Mouse (Mus musculus) urinary bladder, postnatal 25 days (tissue): Measurements from ENCODE around the gene Arhgap20.

Experiments used
- DNase-seq: peaks from one replicate; pipeline ENCODE4 v3.0.0; 2022; ENCODE audit warnings: low spot score

Arhgap20 gene

GRCm38 (mm10) chr9:51764921-51765416, at the start of gene Arhgap20:
Gene Arhgap20 (plus strand): TSS chr9:51765337.
- DNase-seq, result peak; percentile 68

- no peak for DNase-seq
Observed at GRCm38 (mm10) chr9:51718793-51719192, 46.3 kb upstream of the Arhgap20 start.

- peak; percentile 69 for DNase-seq
Observed at GRCm38 (mm10) chr9:51727960-51728359, 37.2 kb upstream of the Arhgap20 start.

GRCm38 (mm10) chr9:51735180-51736034, 29.7 kb upstream of the Arhgap20 start:
- DNase-seq, result no peak

- DNase-seq, result no peak
Observed at GRCm38 (mm10) chr9:51736750-51737368, 28.3 kb upstream of the Arhgap20 start.

GRCm38 (mm10) chr9:51738349-51738748, 26.8 kb upstream of the Arhgap20 start:
- no peak for DNase-seq

GRCm38 (mm10) chr9:51739826-51740225, 25.3 kb upstream of the Arhgap20 start:
- no peak for DNase-seq

GRCm38 (mm10) chr9:51750144-51750543, 15.0 kb upstream of the Arhgap20 start:
- no peak for DNase-seq

- DNase-seq, result no peak
Observed at GRCm38 (mm10) chr9:51761003-51761402, 4.1 kb upstream of the Arhgap20 start.

- peak; percentile 23 for DNase-seq
Observed at GRCm38 (mm10) chr9:51764041-51764875, 879 bp upstream of the Arhgap20 start.

GRCm38 (mm10) chr9:51765417-51766174, 459 bp downstream of the Arhgap20 start:
- DNase-seq, result peak; percentile 10

- no peak for DNase-seq
Observed at GRCm38 (mm10) chr9:51766175-51767062, 1.3 kb downstream of the Arhgap20 start.

GRCm38 (mm10) chr9:51774201-51774600, 9.1 kb downstream of the Arhgap20 start:
- DNase-seq, result no peak

GRCm38 (mm10) chr9:51776459-51776858, 11.3 kb downstream of the Arhgap20 start:
- no peak for DNase-seq

GRCm38 (mm10) chr9:51777180-51777579, 12.0 kb downstream of the Arhgap20 start:
- DNase-seq, result no peak

- no peak for DNase-seq
Observed at GRCm38 (mm10) chr9:51779232-51779631, 14.1 kb downstream of the Arhgap20 start.

GRCm38 (mm10) chr9:51781092-51781491, 16.0 kb downstream of the Arhgap20 start:
- no peak for DNase-seq

- DNase-seq, result no peak
Observed at GRCm38 (mm10) chr9:51787380-51787779, 22.2 kb downstream of the Arhgap20 start.

GRCm38 (mm10) chr9:51788466-51788865, 23.3 kb downstream of the Arhgap20 start:
- no peak for DNase-seq

- DNase-seq, result no peak
Observed at GRCm38 (mm10) chr9:51795206-51795605, 30.1 kb downstream of the Arhgap20 start.
